Mouse (Mus musculus): Measurements from ENCODE around the gene Snai3. TPM values are rescaled to one million over a fixed set of nuclear protein-coding genes. Genes with fewer than 3 reads are reported as not detected.

Gene Snai3
- total RNA-seq, 2 experiments from 2014 or later, result 1.0 to 1.6 TPM

DNA sequence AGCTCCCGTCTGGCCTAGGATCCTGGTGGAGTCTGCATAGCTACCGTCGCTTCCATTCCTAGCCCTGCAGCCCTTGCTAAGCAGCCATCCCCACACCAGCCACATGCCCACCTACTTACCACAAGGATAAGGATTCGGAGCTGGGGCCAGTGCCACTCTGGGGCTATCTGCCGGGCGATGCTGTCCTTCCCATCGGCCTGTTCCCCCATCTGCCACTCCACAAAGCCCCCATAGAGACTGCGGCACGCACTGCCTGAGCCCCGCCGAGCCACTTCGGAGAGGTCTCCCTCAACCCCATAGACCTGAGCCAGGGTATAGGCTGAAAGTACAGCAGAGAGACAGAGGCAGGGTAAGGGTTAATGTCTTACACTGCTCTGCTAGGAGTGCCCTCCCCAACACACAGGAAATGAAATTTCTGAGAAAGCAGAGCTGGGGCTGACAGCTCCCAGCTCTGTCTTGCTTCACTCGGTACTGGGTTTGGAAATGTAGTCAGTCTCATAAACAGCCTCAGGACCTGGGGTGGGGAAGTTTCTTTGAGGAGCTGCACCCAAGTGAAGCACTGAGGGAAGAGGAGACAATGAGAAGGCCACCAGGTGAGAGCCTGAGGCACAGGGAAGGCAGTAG is 22.7 kb downstream of the Snai3 start:
- no peak overlapping the region for H3K4me3 ChIP-seq

DNA sequence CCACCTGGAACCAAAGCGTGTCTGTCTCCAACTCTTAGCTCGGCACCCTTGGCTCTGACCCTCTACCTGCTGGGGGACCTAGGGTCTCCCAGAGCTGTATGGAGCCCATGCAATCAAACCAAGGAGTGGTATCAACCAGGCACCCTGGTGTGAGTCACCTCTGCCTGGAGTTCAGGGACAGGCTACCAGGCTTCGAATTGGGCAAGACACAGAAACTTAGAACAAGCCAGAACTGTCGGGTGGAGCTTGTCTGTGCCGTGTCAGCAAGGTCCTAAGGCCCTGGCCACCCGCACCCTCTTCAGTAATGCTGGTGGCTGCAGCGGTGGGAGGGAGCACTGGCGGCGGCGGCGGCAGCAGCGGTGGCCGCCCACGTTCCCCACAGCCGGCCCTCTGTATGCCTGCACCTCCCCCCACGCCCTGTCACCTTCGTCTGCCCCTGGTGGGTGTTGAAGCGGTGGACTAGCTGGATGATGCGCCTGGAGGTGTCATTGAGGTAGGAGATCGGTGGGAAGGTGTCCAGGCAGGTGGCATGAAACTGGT is 23.9 kb downstream of the Snai3 start:
- intact Hi-C loops (cut with DNase I), result no loop called here
- DNase-seq (ENCODE audit: extremely low spot score in 1 of 2, low spot score in 2 of 2), result no peak
- no peak for TF ChIP-seq CTCF (IDR thresholded peaks at IDR 0.05)
- Histone ChIP-seq H3K4me3 (no peak overlapping the region), H3K27ac (no peak overlapping the region)

More for the DNA sequence above, 22.7 kb downstream of the Snai3 start:
- DNase-seq (ENCODE audit: extremely low spot score in 1 of 2, low spot score in 2 of 2), result no peak
- TF ChIP-seq CTCF (IDR thresholded peaks at IDR 0.05), result no peak
- intact Hi-C loops (cut with DNase I), result no loop called here
- H3K27ac ChIP-seq, result no peak overlapping the region

DNA sequence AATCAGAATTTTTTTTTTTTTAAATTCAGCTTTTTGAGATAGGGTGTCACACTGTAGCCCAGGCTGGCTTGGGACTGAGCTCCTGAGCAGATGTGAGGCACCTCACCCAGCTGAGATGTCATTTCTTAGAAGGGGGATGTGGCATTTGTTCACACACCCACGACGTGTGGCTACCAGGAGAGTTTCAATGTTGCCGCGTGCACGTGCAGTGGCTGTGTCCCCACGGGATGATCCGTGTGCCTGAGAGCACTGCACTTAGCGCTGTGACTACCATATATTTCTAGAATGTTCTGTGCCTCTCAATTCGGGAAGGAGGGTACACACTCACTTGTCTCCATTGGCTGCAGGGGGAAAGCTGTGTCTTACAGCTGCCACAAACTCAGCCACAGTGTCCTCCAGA is 24.4 kb downstream of the Snai3 start:
- no peak overlapping the region for H3K27ac ChIP-seq
- intact Hi-C loops (cut with DNase I), result no loop called here
- DNase-seq (ENCODE audit: extremely low spot score in 1 of 2, low spot score in 2 of 2), result no peak
- no peak overlapping the region for H3K4me3 ChIP-seq
- no peak for TF ChIP-seq CTCF (IDR thresholded peaks at IDR 0.05)

DNA sequence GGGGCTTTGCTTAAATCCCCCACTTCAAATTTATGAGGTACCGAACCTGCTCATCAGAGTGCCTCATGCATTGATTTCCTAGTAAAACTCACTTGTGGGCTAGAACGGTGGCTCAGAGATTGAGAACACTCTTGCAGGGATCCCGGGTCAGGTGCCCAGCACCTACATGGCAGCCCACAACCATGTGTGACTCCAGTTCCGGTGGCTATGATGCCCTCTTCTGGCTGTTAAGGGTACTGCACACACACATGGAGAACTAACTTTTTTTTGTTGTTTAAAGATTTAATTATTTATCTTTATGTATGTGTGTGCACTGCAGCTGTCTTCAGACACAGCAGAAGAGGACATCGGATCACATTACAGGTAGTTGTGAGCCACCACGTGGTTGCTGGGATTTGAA is 25.2 kb downstream of the Snai3 start:
- Histone ChIP-seq H3K27ac (no peak overlapping the region), H3K4me3 (no peak overlapping the region)
- intact Hi-C loops (cut with DNase I), result no loop called here
- no peak for DNase-seq (ENCODE audit: extremely low spot score in 1 of 2, low spot score in 2 of 2)
- peak; percentile 44 for TF ChIP-seq CTCF (IDR thresholded peaks at IDR 0.05)

DNA sequence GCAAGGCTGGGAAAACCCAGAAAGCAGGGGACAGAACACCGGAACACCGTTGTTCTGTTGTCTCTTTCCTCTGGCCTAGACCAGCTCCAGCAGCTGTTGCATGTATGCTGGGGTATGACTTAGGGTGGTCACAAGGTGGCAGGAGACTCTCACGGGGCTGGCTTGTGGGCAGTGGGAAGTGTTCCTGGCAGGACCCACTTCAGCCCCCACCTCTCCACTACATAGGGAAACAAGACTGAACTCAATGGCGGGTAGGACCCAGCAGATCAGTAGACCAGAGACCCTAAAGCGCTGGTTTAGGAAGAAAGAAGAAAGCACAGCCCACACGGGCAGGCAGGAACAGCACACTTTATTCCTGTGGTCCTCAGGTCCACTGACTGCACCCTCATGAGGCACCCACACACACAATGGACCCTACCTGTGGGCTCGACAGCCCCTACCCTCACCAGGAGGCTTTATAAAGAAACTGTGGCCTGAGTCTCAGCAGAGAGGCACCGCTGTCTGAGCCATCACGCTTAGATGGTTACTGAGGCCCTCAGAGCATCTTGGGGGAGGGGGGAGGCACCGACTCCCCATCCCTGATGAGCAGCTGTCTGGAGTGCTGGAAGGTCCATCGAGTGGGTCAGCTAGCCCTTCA is 27.1 kb downstream of the Snai3 start:
- no peak overlapping the region for H3K4me3 ChIP-seq
- H3K27ac ChIP-seq, result no peak overlapping the region
- intact Hi-C loops (cut with DNase I), result no loop called here
- TF ChIP-seq CTCF (IDR thresholded peaks at IDR 0.05), result no peak; the same call in none of the 2 replicates
- DNase-seq (ENCODE audit: extremely low spot score in 1 of 2, low spot score in 2 of 2), result no peak

DNA sequence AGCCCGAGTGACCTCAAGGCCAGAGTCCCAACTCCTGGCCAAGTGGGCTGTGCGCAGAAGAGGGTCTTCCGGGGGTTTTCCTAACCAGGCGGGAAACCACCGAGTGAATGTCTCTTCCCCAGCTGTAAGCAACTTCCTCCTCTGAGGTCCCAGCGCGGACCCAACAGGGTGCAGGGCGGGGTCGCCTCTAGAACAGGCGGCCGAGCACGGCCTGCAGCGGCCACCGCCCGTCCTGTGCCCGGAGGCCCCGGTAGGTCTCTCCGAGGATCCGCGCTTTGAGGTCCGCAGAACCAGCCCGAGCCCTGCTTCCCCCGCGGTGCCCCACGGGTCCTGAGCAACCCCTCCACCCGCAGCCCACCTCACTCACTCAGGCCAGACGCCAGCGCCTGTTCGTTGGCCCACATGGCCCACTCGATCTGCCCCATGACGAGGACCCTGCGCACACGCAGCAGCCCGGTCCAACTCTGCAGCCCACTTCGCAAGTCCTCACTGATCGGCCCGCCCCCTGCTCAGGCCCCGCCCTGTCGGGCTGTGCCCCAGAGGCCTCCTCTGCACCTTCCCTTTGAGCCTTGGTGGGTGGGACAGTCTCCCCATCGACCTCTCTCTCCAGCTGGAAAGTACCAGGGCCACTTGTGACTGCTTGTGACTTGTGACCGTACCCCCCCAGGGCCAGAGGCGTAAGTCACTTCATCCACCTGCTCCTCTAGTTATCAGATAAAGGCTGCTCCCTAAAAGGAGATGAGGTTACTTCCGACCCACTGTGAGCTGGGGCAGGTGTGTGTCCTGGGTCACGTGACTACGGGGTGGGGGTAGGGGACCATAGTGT is 27.9 kb downstream of the Snai3 start, which contains the start of gene Cyba:
Gene Cyba, minus strand, starts transcription at position 488 of the 826 bp plus-strand sequence.
- TF ChIP-seq CTCF (IDR thresholded peaks at IDR 0.05), result no peak
- H3K4me3 ChIP-seq, result peak within 1 kb of the TSS; percentile 36
- intact Hi-C loops (cut with DNase I), result no loop called here
- DNase-seq (ENCODE audit: extremely low spot score in 1 of 2, low spot score in 2 of 2), result no peak
- H3K27ac ChIP-seq, result peak within 1 kb of the TSS; percentile 65

DNA sequence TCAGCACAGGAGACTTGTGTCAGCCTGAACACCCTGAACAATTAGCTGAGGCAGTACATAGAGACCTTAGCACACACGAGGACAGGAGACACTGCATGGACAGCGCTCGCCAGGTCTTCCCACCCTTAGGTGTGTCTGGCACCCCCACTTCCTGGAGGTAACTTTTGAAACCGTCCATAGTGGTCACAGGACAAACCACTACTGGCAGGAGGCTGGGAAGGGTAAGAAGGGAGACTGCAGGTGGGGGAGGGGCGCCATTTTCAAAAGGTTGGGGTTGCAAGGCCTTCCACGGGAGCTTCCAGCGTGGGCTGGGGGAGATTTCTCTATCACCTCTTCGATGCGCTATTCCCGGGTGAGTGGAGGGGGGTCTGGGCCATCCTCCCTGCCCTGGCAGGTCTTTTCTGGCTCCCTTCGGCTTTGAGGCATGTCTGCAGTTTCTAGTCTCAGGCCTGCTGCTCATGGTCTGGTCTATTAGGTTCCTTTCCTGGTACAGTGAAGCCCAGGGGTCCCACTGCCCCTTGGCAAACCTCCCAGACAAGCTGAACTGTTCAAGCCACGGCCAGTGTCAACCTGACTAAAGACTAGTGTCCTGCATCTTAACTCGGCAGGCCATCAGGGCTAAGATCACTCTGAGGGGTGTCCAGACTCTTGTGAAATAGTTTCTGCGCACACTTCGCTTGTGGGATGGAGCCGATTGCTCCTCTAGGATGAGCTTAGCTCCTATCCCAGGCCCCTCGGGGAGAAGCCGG is 28.7 kb downstream of the Snai3 start:
- H3K4me3 ChIP-seq, result peak overlapping the region; percentile 36

DNA sequence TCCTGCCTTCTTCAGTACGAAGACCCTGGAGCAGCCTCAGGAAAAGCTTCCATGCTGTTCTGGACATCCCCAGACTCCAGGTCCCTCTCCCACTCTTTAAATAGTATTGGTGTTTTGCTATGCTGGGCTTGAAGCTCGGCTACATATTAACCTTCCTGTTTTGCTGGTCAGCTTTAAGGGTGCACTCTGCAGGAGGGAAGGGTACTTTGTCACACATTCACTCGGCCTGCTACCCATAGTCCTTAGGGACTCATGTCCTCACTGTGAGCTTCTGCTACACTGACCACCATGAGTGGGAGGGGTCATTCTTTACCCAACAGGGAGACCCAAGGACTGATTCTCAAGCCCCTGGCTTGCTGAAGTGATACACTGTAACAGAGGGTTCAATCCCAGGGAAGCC is 29.9 kb downstream of the Snai3 start:
- intact Hi-C loops (cut with DNase I), result no loop called here
- Histone ChIP-seq H3K4me3 (no peak overlapping the region), H3K27ac (no peak overlapping the region)
- no peak for DNase-seq (ENCODE audit: extremely low spot score in 1 of 2, low spot score in 2 of 2)
- TF ChIP-seq CTCF (IDR thresholded peaks at IDR 0.05), result no peak

More for the DNA sequence above, 28.7 kb downstream of the Snai3 start:
- intact Hi-C loops (cut with DNase I), result no loop called here
- no peak for TF ChIP-seq CTCF (IDR thresholded peaks at IDR 0.05)
- peak overlapping the region; percentile 65 for H3K27ac ChIP-seq
- no peak for DNase-seq (ENCODE audit: extremely low spot score in 1 of 2, low spot score in 2 of 2)

DNA sequence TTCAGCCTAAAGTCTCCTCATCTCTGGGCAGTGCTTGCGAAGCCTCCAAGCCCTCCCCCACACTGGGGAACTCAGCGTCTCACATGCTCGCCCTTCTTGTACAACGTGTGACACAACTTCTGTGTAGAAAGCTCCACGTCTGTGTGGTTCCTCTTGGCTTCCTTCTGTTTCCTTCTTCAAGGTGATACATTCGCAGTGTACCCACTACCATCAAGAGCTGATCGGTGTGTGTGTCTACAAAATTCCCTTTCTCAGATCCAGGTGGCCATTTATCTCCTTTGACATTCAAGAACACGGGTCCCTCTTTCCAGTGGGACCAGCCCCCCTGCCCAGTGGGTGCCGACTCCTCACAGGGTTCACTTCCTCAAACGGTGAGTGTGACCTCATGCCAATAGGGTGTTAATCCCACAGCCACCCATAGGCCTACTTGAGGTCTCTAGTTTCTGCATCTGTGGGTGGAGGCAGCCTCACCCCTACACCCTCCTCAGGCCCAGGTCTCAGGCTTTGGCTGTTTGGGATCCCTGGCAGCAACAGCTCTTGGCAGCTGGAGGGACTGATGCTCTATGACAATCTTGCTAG is 30.4 kb downstream of the Snai3 start:
- intact Hi-C loops (cut with DNase I), result no loop called here
- Histone ChIP-seq H3K4me3 (no peak overlapping the region), H3K27ac (no peak overlapping the region)
- DNase-seq (ENCODE audit: extremely low spot score in 1 of 2, low spot score in 2 of 2), result no peak
- no peak for TF ChIP-seq CTCF (IDR thresholded peaks at IDR 0.05)

DNA sequence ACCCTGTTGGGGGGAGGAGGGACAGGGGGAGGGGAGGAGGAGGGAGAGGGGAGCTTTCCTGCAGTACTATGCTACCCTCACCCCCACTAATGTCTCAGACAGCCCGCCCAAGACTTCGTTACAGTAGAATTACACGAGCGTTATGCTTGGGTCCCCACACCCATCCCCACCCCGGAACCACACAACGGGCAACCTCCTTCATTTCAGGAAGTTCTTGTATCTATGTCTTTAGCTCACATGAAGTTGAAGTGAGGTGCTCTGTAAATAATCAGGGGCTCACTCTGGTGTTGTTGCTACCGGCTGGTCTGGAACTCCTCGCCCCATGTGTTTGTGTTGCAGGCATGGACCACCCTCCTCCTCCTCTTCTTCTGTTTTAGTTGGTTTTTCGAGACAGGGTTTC is 32.4 kb downstream of the Snai3 start:
- H3K4me3 ChIP-seq, result no peak overlapping the region
- no peak for DNase-seq (ENCODE audit: extremely low spot score in 1 of 2, low spot score in 2 of 2)
- intact Hi-C loops (cut with DNase I), result no loop called here
- no peak for TF ChIP-seq CTCF (IDR thresholded peaks at IDR 0.05)
- no peak overlapping the region for H3K27ac ChIP-seq

DNA sequence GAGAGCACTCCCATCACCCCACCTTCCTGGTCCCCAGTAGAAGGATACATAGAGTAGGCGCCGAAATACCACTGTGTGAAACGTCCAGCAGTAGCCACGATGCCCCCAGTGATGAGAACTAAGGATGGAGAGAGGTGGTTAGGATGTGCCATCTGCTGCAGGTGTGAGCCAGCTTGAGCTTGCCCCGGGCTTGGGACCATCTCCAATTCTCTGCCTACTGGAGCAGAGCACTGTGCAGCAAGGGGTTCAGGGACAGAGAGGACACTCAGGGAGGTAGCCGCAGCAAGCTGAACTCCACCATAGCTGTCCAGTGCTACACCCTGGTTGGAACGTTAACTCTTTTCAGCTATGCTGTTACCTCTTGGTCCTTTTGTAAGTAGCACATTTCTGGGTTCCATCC is 32.9 kb downstream of the Snai3 start:
- intact Hi-C loops (cut with DNase I), result no loop called here

More for the DNA sequence above, 32.9 kb downstream of the Snai3 start:
- H3K27ac ChIP-seq, result no peak overlapping the region
- TF ChIP-seq CTCF (IDR thresholded peaks at IDR 0.05), result no peak
- H3K4me3 ChIP-seq, result no peak overlapping the region
- DNase-seq (ENCODE audit: extremely low spot score in 1 of 2, low spot score in 2 of 2), result no peak

Measured in left cerebral cortex, adult 2 months (tissue).